Mouse (Mus musculus): Measurements from ENCODE around the gene Plcb3. TPM values are rescaled to one million over a fixed set of nuclear protein-coding genes. Genes with fewer than 3 reads are reported as not detected.

Gene Plcb3
- polyA plus RNA-seq, 1 experiment from 2014 or later, result 7.3 TPM

DNA sequence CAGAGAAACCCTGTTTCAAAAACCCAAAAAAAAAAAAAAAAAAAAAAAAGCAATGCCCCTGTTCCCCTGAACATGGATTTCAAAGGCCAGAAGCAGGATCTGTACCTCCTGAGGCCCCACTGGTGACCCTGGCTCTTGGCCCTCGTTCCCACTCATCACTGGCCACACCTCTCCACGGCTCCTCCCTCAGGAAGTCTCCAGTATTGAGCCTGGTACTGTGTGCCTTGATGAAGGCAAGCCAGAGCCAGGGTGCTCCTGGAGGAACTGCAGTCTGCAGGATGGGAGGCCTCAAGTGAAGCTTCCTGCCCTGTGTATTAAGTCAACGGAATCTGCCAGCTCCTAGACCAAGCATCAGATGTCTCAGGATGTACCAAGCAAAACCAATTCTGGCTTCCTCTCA lies 70.1 kb downstream of the Plcb3 start:
- no peak for DNase-seq (ENCODE audit: low spot score)

DNA sequence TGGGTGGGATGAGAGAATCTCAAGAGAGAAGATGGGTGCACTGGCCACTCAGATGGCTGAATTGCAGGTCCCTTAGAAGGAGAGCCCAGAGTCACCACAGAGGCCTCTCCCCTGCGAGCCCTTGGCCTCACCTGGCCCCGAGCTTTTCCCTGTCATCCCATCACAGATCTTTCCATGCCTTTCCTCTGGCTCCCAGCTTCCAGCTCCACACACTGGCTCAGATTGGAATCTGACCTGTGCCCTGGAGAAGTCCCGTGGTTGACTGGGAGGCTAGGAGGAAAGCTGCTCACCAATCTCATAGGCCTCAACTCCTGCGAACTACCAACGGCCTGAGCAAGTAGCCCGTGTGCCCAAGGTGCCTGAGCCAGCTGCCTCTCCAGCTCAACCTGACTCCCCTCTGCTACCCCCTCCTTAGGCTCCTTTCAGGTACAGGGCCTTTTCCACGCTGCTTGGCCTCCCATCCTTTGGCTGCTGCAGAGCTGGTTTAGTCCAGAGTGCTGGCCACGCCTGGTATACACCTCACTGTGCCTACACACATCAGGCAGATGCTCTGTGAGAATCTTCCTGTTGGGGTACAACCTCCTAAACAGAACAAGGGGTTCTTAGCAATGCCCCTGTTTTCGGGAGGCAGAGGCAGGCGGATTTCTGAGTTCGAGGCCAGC lies 70.6 kb downstream of the Plcb3 start:
- DNase-seq (ENCODE audit: low spot score), result no peak

DNA sequence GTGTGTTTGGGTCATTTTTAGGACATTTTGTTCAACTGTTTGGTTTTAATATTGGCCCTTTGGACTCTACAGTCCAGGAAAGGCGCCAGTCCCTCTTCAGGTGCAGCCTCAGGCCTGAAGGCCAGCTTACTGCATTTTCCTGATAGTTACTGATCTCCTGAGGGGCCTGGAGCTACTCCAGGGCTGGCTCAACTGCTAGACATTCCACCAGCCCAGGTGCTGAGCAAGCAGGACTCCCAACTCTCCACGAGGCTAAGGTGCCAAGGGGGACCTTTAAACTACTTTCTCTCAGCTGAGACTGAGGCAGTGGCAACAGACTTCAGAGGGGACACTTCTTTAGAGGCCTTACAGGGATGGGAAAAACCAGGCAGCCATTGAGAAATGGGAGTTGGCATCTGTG lies 71.4 kb downstream of the Plcb3 start:
- DNase-seq (ENCODE audit: low spot score), result no peak

DNA sequence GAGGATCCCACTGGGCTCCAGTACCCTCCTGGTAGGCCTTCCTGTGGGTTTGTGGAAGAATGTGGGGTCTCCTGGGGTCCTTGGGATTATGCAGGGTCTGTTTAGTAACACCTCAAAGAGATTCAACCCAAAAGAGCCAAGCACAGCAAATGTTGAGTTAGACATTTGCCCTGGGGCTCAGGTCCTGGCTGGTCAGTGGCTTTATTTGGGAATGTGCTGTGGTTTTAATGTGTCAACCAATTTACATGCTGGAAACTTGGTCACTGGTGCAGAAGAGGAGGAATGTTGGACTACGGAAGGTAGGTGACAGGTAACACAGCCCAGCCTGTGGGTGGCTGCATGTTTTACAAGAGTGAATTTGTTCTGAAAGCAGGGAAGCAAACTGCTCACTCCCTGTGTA lies 73.2 kb downstream of the Plcb3 start:
- no peak for DNase-seq (ENCODE audit: low spot score)

Small RNA genes lying within 50 kb of the gene (microRNA-seq; reads per million reads assigned to microRNA genes)
- not detected for gene Mir6990 (ENCODE audit: borderline number of aligned reads)

Other genes with a start within 250 kb of the Plcb3 start
- 9.9 and 11.8 TPM in 2 replicates for gene Rps6ka4, start 135.8 kb downstream of the Plcb3 start, polyA plus RNA-seq (2015; fragmentation: Nextera tagmentation; extraction: Ambion mirVana)
- gene Ccdc88b, start 118.3 kb downstream of the Plcb3 start, polyA plus RNA-seq (2015; fragmentation: Nextera tagmentation; extraction: Ambion mirVana), result 18.8 and 23.0 TPM in 2 replicates
- gene Trmt112, start 66.8 kb downstream of the Plcb3 start, polyA plus RNA-seq (2015; fragmentation: Nextera tagmentation; extraction: Ambion mirVana), result 234 and 240 TPM in 2 replicates
- 276 and 282 TPM in 2 replicates for gene Prdx5, start 66.4 kb downstream of the Plcb3 start, polyA plus RNA-seq (2015; fragmentation: Nextera tagmentation; extraction: Ambion mirVana)
- 11.4 and 13.7 TPM in 2 replicates for gene Esrra, start 54.7 kb downstream of the Plcb3 start, polyA plus RNA-seq (2015; fragmentation: Nextera tagmentation; extraction: Ambion mirVana)
- 7.4 and 8.0 TPM in 2 replicates for gene Catsperz, start 51.1 kb downstream of the Plcb3 start, polyA plus RNA-seq (2015; fragmentation: Nextera tagmentation; extraction: Ambion mirVana)
- gene Kcnk4, start 42.0 kb downstream of the Plcb3 start, polyA plus RNA-seq (2015; fragmentation: Nextera tagmentation; extraction: Ambion mirVana), result 3.6 and 5.0 TPM in 2 replicates
- 66.7 and 69.9 TPM in 2 replicates for gene Bad, start 34.6 kb downstream of the Plcb3 start, polyA plus RNA-seq (2015; fragmentation: Nextera tagmentation; extraction: Ambion mirVana)
- gene Gpr137, start 34.0 kb downstream of the Plcb3 start, polyA plus RNA-seq (2015; fragmentation: Nextera tagmentation; extraction: Ambion mirVana), result 12.3 and 19.5 TPM in 2 replicates
- 421 and 425 TPM in 2 replicates for gene Ppp1r14b, start 1.5 kb downstream of the Plcb3 start, polyA plus RNA-seq (2015; fragmentation: Nextera tagmentation; extraction: Ambion mirVana)
- gene Fkbp2, start 4.0 kb upstream of the Plcb3 start, polyA plus RNA-seq (2015; fragmentation: Nextera tagmentation; extraction: Ambion mirVana), result 90.6 and 99.5 TPM in 2 replicates
- 23.9 and 24.8 TPM in 2 replicates for gene Vegfb, start 11.2 kb upstream of the Plcb3 start, polyA plus RNA-seq (2015; fragmentation: Nextera tagmentation; extraction: Ambion mirVana)
- 17.9 and 21.3 TPM in 2 replicates for gene Dnajc4, start 16.1 kb upstream of the Plcb3 start, polyA plus RNA-seq (2015; fragmentation: Nextera tagmentation; extraction: Ambion mirVana)
- gene Nudt22, start 19.6 kb upstream of the Plcb3 start, polyA plus RNA-seq (2015; fragmentation: Nextera tagmentation; extraction: Ambion mirVana), result 32.4 and 34.6 TPM in 2 replicates
- 5.2 and 5.8 TPM in 2 replicates for gene Trpt1, start 19.7 kb upstream of the Plcb3 start, polyA plus RNA-seq (2015; fragmentation: Nextera tagmentation; extraction: Ambion mirVana)
- 217 and 226 TPM in 2 replicates for gene Fermt3, start 43.0 kb upstream of the Plcb3 start, polyA plus RNA-seq (2015; fragmentation: Nextera tagmentation; extraction: Ambion mirVana)
- gene Stip1, start 63.5 kb upstream of the Plcb3 start, polyA plus RNA-seq (2015; fragmentation: Nextera tagmentation; extraction: Ambion mirVana), result 149 and 196 TPM in 2 replicates
- gene Macrod1, start 80.3 kb upstream of the Plcb3 start, polyA plus RNA-seq (2015; fragmentation: Nextera tagmentation; extraction: Ambion mirVana), result 15.3 and 16.6 TPM in 2 replicates
- 1.3 and 1.5 TPM in 2 replicates for gene Flrt1, start 129.3 kb upstream of the Plcb3 start, polyA plus RNA-seq (2015; fragmentation: Nextera tagmentation; extraction: Ambion mirVana)
- gene Otub1, start 229.8 kb upstream of the Plcb3 start, polyA plus RNA-seq (2015; fragmentation: Nextera tagmentation; extraction: Ambion mirVana), result 166 TPM in 2 replicates
- gene Cox8a, start 241.1 kb upstream of the Plcb3 start, polyA plus RNA-seq (2015; fragmentation: Nextera tagmentation; extraction: Ambion mirVana), result 1,177 and 1,274 TPM in 2 replicates

Measured in thymus, postnatal 0 days (tissue).